Mouse (Mus musculus) fibroblast of lung, adult 2 months (primary cell): ENCODE measurements around the gene Klhdc2.

Experiments
- DNase-seq: peaks from one replicate; pipeline ENCODE4 v3.0.0-alpha.2; 2011; ENCODE audit warnings: low read depth

The Klhdc2 gene

DNA sequence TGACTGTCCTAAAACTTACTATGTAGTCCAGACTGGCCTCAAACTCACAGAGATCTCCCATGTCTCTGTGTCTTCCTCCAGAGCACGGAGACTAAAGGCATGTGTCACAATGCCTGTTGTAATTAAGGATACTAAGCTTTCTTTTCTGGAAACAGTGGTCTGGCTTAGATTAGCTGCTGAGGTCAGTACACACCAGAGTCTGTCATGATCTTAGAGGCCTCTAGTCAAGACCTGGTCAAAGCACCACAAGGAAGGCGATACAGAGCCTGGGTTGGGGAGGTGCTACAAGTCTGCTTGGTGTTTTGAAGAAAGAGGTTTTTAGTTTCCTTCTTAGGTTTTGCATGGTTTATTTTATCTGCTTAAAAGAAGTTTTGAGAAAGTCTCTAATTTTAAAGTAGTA is 3.9 kb downstream of the Klhdc2 start:
- DNase-seq, result no peak

DNA sequence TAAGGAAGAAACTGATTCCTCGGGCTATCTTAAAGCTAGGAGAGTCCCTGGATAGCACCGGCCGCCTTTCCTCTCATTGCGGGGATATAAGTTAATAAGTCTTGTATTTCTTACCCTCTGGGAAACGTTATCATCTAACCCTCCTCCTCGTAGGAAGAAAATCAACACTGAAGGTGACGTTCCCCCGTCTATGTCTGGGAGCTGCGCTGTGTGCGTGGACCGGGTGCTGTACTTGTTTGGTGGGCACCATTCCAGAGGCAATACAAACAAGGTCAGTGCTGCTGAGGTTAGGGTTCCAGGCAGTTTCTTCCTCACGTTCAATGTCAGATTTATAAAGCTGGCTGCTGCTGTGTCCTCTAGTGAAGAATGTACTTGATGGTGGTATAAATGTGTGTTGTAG is 5.7 kb downstream of the Klhdc2 start:
- no peak for DNase-seq

DNA sequence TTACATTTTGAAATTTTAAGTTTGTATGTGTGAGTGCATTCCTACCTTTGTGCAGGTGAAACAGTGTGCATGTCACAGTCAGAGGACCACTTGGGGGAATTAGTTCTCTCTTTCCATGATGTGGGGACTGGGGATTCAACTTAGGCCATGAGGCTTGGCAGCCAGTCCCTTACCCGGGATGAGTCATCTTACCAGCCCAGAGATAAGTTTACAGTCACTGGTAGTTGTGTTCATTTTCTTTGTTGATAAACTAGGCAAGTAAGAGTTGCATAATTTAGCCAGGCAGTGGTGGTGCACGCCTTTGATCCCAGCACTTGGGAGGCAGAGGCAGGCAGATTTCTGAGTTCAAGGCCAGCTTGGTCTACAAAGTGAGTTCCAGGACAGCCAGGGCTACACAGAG is 7.6 kb downstream of the Klhdc2 start:
- DNase-seq, result no peak

DNA sequence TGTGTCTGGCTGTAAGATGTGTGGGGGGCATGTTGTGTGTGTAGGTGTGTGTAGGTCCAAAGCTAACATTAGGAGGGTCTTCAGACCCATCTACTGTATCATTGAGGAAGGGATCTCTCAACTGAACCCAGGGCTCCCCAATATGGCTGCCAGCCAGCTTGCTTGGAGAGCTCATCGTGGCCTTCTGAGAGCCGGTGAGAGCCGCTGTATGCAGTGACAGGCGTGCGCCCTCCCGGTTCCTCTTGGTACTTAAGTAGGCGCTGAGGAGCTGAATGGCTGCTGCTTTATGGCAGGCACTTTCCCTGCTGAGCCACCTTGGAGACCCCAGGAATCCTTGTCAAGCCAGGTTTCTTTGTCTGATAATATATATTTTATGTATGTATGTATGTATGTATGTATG is 9.9 kb downstream of the Klhdc2 start:
- no peak for DNase-seq

DNA sequence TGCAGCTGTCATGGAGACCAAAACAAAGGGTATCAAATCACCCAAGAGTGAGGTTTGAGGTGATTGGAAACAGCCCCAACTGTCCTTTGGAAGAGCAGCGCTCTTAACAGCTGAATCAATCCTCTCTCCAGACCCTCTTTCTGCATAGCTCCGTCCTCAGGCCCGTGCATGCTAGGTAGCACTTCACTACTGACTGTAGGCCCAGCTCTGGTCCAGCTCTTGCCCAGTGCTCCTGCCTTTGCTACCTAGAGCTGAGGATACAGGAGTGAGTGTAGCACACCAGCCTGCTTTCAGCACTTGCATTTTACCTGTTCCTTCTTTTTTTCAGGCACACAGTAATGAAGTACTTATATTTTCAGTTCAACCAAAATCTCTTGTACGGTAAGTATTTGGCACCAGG is 13.2 kb downstream of the Klhdc2 start:
- DNase-seq, result no peak

DNA sequence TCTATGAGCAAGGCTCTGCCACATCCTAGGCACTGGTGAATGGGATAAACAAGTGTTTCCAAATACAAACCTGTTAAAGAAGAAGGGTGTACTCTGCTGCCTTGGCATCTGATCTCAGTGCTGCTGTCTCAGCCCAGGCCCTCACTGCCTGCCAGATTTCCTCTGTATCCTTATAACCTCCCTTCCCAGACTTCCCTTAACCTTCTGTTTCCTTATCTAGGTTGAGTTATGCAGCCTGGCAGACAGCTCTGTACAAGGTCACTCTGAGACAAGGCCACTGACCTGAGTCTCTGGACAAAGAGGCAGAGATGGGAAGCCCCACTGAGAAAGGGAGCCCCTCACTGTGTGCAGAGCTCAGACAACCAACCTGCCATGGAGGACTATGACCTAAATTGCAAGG is 21.9 kb downstream of the Klhdc2 start:
- no peak for DNase-seq

DNA sequence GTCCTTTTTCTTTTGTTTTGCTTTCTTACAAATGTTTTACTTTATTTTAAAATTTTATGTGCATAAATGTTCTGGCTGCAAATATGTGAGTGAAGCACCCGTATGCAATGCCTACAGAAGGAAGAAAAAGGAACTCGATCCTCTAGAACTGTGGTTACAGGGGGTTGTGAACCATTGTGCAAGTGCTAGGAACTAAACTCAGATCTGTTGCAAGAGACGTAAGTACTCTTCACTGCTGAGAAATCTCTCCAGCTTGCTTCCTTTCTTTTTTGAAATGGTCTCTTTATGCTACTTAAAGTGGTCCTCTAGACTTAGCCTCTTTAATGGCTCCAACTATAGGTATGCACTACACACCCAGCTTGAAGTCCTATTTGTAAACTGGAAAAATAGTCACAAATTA is 34.7 kb downstream of the Klhdc2 start:
- DNase-seq, result no peak

DNA sequence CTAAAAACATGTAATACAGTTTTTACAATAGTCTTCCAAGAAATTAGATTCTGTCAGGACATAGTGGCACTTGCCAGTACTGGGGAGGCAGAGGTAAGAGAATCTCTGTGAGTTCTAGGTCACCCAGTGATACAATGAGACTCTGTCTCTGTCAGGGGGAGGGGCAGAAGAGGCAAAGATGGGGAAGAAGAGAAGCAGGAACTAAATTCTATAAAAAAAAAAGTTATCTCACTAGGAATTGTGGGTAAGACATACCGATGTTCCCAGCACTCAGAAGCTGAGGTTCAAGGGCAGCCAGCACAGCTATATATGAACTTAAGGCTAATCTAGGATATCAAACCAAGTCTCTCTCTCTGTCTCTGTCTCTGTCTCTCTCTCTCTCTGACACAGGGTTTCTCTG is 35.7 kb downstream of the Klhdc2 start:
- no peak for DNase-seq

DNA sequence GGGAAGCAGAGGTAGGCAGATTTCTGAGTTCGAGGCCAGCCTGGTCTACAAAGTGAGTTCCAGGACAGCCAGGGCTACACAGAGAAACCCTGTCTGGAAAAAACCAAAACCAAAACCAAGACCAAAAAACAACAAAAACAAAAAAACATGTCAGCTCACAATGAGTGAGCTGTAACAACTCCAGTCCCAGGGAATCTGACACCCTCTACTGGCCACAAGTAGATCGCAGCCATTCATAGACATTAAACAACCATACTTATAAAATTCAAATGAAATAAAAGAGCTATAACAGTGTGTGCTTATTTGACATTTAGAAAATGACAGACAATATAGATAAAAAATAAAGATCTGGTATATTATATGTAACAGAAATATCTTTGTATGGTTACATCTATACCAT is 37.1 kb downstream of the Klhdc2 start:
- DNase-seq, result no peak

DNA sequence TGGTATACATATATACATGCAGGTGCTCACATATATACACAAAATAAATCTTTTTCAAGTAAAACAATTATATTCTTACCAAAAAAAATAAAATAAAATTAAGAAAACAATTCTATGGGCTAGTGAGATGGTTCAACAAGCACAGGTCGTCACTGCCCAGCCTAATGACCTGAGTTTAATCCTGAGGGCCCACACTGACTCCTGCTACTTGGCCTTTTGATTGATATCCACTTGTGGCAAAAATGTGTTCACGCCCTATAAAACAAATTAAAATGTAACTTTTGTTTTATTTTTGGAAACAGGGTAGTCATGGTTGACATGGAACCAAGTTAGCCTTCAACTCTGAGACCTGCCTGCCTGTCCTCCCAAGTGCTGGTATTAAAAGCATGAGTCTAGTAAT is 53.4 kb downstream of the Klhdc2 start:
- DNase-seq, result no peak

DNA sequence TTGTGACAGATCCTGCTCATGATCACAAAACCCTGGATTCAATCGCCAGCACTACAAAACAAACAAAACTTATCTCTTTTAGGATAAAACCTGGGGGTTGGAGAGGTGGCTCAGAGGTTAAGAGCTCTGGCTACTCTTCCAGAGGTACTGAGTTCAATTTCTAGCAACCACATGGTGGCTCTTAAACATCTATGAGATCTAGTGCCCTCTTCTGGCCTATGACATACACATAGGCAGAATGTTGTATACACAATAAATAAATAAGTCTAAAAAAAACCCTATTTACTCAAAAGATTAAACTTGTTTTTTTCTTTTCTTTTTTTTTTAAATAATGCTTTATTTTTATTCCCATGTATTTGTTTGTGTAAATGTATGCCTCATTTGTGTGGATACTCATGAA is 55.2 kb downstream of the Klhdc2 start:
- no peak for DNase-seq

DNA sequence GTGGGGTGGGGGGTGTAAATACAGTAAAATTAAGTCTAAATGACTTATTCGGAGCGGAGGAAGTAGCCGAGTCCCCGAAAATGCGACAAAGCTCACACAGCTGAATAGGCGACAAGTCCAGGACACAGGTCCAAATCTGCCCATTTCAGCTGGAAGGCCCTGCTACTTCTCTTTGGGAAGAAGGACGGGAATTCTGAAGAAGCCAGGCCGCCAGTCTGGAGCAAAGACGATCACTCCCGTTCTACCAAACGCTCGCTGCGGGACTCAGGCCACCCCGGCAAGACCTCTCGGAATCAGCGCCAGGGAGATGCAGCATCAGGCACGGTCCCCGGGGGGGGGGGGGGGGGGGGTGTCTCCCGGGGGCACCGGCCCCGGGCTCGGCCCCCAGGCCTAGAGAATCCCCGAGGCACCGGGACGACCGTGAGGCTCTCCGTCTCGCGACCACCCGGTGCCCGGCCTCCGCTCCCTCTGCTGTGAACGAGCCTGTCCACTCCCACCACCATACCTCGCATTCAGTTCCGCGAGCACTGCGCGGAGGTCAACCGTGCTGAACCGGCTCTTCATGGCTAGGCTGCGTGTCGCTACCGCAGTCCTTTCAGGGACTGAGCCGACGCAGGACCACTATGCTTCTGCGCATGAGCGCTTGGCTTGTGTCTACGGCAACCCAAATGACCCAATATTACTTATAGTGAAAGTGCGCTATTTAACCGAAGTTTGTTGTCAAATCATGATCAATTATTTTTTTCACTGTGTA is 60.2 kb downstream of the Klhdc2 start, which contains the start of gene Nemf:
Gene Nemf, minus strand, starts transcription at position 620 of the 754 bp plus-strand sequence.
- DNase-seq, result peak; percentile 73

DNA sequence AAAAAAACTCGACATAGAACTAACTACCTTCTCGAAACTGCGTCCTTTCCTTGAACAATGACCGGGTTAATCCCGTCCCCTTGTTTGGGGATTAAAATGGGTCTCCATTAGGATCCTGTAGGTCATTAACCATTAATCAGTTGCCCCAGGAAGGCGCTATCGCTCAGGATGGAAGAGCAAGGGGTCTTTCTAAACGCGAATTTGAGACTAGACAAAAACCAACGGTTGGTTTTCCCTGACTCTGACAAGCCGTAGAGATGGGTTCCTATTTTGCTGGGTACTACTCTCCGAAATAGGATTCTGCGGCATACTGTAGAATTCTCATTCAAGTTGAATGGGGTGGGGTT is 60.8 kb downstream of the Klhdc2 start:
- no peak for DNase-seq
